Comparison of ENCODE assay signal across 8 mouse cellular contexts in genomic region chr4:151334951-151335742, GRCm38 (mm10).
A peak's percentile ranks its signal among the peaks of the same experiment; 100 is the strongest.
DNase-seq lines count a peak whose midpoint lies in the region; ATAC-seq and TF ChIP-seq lines count a peak whose summit lies in the region.

No protein-coding gene starts in this region.

- no peaks in the 10 kb centered on the region for H3K9me3 ChIP-seq in neural tube, embryonic 11.5 days (ENCODE audit: control insufficient read depth, low read length)

- no peak for TF ChIP-seq POLR2A in heart, adult 2 months (IDR thresholded peaks at IDR 0.05; ENCODE audit: insufficient read depth, low read depth, low read length)

- peak; percentile 91 for TF ChIP-seq CTCF in heart, adult 2 months (IDR thresholded peaks at IDR 0.05)
- TF ChIP-seq CTCF in layer of hippocampus, adult 2 months (conservative IDR thresholded peaks at IDR 0.05), result peak; percentile 94

- H3K4me3 ChIP-seq in heart, adult 2 months, result no peak overlapping the region
- H3K4me3 ChIP-seq in layer of hippocampus, adult 2 months, result no peak overlapping the region
- H3K4me3 ChIP-seq in neural tube, embryonic 11.5 days (ENCODE audit: low read depth, low read length), result no peak overlapping the region

- H3K27ac ChIP-seq in heart, adult 2 months, result no peak overlapping the region
- no peak overlapping the region for H3K27ac ChIP-seq in layer of hippocampus, adult 2 months
- no peak overlapping the region for H3K27ac ChIP-seq in neural tube, embryonic 11.5 days (ENCODE audit: low read depth, low read length)

- no peaks in the 10 kb centered on the region for H3K27me3 ChIP-seq in heart, adult 2 months (ENCODE audit: control insufficient read depth, insufficient read depth, low read length)
- no peaks in the 10 kb centered on the region for H3K27me3 ChIP-seq in neural tube, embryonic 11.5 days (ENCODE audit: control insufficient read depth, insufficient read depth, low read length)

- 0 out of 2 replicates have a peak, but pooled peaks have one; percentile 20 for TF ChIP-seq EP300 in heart, adult 2 months (IDR thresholded peaks at IDR 0.05; ENCODE audit: insufficient read depth, low read depth, low read length)

- WGBS in heart, adult 2 months, result 43% methylated on average over 23 of the region's 23 CpGs
- WGBS in neural tube, embryonic 11.5 days, result 40% methylated on average over 23 of the region's 23 CpGs

- no peaks in the 10 kb centered on the region for H3K4me1 ChIP-seq in heart, adult 2 months (ENCODE audit: control insufficient read depth, insufficient read depth, low read length)
- H3K4me1 ChIP-seq in neural tube, embryonic 11.5 days (ENCODE audit: control insufficient read depth, insufficient read depth, low read length), result no peaks in the 10 kb centered on the region

- H3K36me3 ChIP-seq in heart, adult 2 months (ENCODE audit: control insufficient read depth, insufficient read depth, low read length), result no peaks in the 10 kb centered on the region
- no peaks in the 10 kb centered on the region for H3K36me3 ChIP-seq in neural tube, embryonic 11.5 days (ENCODE audit: control insufficient read depth, insufficient read depth, low read length)

- no peaks in the 10 kb centered on the region for H3K79me2 ChIP-seq in heart, adult 2 months (replicated peaks; ENCODE audit: control insufficient read depth, insufficient read depth, low read length)

- no peak for ATAC-seq in neural tube, embryonic 11.5 days (ENCODE audit: insufficient read depth, low FRiP score, low TSS enrichment)

- H3K9ac ChIP-seq in heart, adult 2 months (ENCODE audit: low read depth, low read length), result no peak overlapping the region
- no peak overlapping the region for H3K9ac ChIP-seq in neural tube, embryonic 11.5 days (ENCODE audit: low read length)

- intact Hi-C loops in heart, adult 2 months (cut with DNase I), result loop anchor here (10.0 kb wide), 1 partner anchor 150 kb away; no protein-coding TSS in a partner anchor
- intact Hi-C loops in heart, postnatal 25 days (cut with DNase I), result loop anchor here (10.0 kb wide), 1 partner anchor 520 kb away; no protein-coding TSS in a partner anchor

- peak; percentile 14 to 53 for DNase-seq in heart, adult 2 months
- DNase-seq in heart, postnatal 25 days (ENCODE audit: low spot score), result no peak
- peak; percentile 41 for DNase-seq in 3T3-L1 (ENCODE audit: low read depth, low spot score)
- DNase-seq in adrenal gland, adult 18-20 months (ENCODE audit: low spot score in 2 of 2), result peak; percentile 69 to 70
- peak; percentile 72 for DNase-seq in embryo, embryonic 9.5 days (ENCODE audit: extremely low spot score)
- peak; percentile 19 to 59 for DNase-seq in layer of hippocampus, adult 2 months (ENCODE audit: low spot score in 2 of 2)
- peak; percentile 73 for DNase-seq in neural tube, embryonic 11.5 days (ENCODE audit: low spot score)
- no peak for DNase-seq in yolk sac, embryonic 10.5 days (ENCODE audit: low spot score)

- H3K4me2 ChIP-seq in neural tube, embryonic 11.5 days (ENCODE audit: low read depth), result no peak overlapping the region

Comparison
In these comparisons a context has a peak if more than half of its experiments do, and no peak if none do; other contexts are left out.
1. DNase-seq: peak in heart, adult 2 months (2 of 2), 3T3-L1 (single experiment), adrenal gland, adult 18-20 months (2 of 2), embryo, embryonic 9.5 days (single experiment), layer of hippocampus, adult 2 months (2 of 2) and neural tube, embryonic 11.5 days (single experiment); none in heart, postnatal 25 days (single experiment) and yolk sac, embryonic 10.5 days (single experiment).